Mouse (Mus musculus) adrenal gland, postnatal 14 days (tissue): ENCODE data around the gene 1190005I06Rik. TPM values are rescaled to one million over a fixed set of nuclear protein-coding genes. Genes with fewer than 3 reads are reported as not detected.

Experiments used
- DNase-seq: peaks from one replicate; pipeline ENCODE4 v3.0.0; 2021; ENCODE audit warnings: mixed read lengths
- total RNA-seq: library from RNA; stranded (reverse); gene quantifications from 2 replicates; pipeline ENCODE4 v1.2.3, GENCODE M21; 2021

Gene 1190005I06Rik
- total RNA-seq, 1 experiment from 2014 or later = 27.8 TPM

- no peak for DNase-seq
These were observed 69.6 kb downstream of the 1190005I06Rik start for GRCm38 (mm10) chr8:120577821-120578220.

GRCm38 (mm10) chr8:120575801-120576200, 71.6 kb downstream of the 1190005I06Rik start:
- peak; percentile 46 for DNase-seq

GRCm38 (mm10) chr8:120574941-120575340, 72.5 kb downstream of the 1190005I06Rik start:
- peak; percentile 82 for DNase-seq

GRCm38 (mm10) chr8:120573866-120574265, 73.6 kb downstream of the 1190005I06Rik start:
- no peak for DNase-seq

- DNase-seq = no peak
These were observed 74.9 kb downstream of the 1190005I06Rik start for GRCm38 (mm10) chr8:120572534-120572933.

GRCm38 (mm10) chr8:120571561-120571960, 75.9 kb downstream of the 1190005I06Rik start:
- DNase-seq = no peak

GRCm38 (mm10) chr8:120569939-120570715, 77.3 kb downstream of the 1190005I06Rik start:
- DNase-seq = peak; percentile 82

GRCm38 (mm10) chr8:120569123-120569522, 78.3 kb downstream of the 1190005I06Rik start:
- DNase-seq = no peak

GRCm38 (mm10) chr8:120568164-120568798, 79.2 kb downstream of the 1190005I06Rik start:
- no peak for DNase-seq

- no peak for DNase-seq
These were observed 79.7 kb downstream of the 1190005I06Rik start for GRCm38 (mm10) chr8:120567731-120568130.

- no peak for DNase-seq
These were observed 80.8 kb downstream of the 1190005I06Rik start for GRCm38 (mm10) chr8:120566681-120567080.

GRCm38 (mm10) chr8:120565151-120565711, 82.2 kb downstream of the 1190005I06Rik start:
- no peak for DNase-seq

GRCm38 (mm10) chr8:120563851-120564837, 83.3 kb downstream of the 1190005I06Rik start:
- DNase-seq = peak; percentile 95

GRCm38 (mm10) chr8:120563348-120563724, 84.1 kb downstream of the 1190005I06Rik start:
- DNase-seq = no peak

- no peak for DNase-seq
These were observed 84.6 kb downstream of the 1190005I06Rik start for GRCm38 (mm10) chr8:120562680-120563347.

- no peak for DNase-seq
These were observed 85.6 kb downstream of the 1190005I06Rik start for GRCm38 (mm10) chr8:120561539-120562435.

- no peak for DNase-seq
These were observed 86.9 kb downstream of the 1190005I06Rik start for GRCm38 (mm10) chr8:120560535-120560934.

GRCm38 (mm10) chr8:120559654-120560053, 87.8 kb downstream of the 1190005I06Rik start:
- DNase-seq = no peak
